Mouse (Mus musculus) bone marrow, adult 2 months (tissue): ENCODE results near the gene Xylb.

Experiments used
- CTCF ChIP-seq: fragments of 200-500 bp; IDR thresholded peaks from 2 replicates; pipeline ENCODE4 v1.5.1; 2011; ENCODE audit warnings: low read length, control low read depth; ENCODE audit not compliant: control insufficient read depth, insufficient read depth
- POLR2A ChIP-seq: fragments of 200-500 bp; IDR thresholded peaks from 2 replicates; pipeline ENCODE4 v1.6.1; 2011; ENCODE audit warnings: low read depth, mild to moderate bottlenecking, control low read depth, low read length, borderline replicate concordance; ENCODE audit not compliant: control insufficient read depth

DNA sequence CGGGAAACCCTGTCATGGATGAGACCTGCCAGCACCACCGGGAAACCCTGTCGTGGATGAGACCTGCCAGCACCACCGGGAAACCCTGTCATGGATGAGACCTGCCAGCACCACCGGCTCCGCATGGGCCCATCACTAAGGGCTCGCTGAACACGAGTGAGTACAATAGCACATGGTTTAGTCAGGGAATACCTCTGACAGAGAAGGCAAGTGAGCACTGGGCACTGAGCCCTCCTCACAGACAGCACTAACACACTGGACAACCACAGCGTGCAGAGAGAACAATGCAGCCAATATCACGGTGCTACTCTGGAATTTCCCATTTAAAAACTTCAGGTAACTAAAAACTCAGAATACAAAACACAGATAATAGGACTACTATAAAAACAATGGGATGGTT, 44.1 kb upstream of the Xylb start:
- TF ChIP-seq CTCF, result no peak
- no peak for TF ChIP-seq POLR2A
